Mouse (Mus musculus): ENCODE results near the gene Dusp23. TPM values are rescaled to one million over a fixed set of nuclear protein-coding genes. Genes with fewer than 3 reads are reported as not detected.

Gene Dusp23
- polyA plus RNA-seq, 1 experiment, result not detected

DNA sequence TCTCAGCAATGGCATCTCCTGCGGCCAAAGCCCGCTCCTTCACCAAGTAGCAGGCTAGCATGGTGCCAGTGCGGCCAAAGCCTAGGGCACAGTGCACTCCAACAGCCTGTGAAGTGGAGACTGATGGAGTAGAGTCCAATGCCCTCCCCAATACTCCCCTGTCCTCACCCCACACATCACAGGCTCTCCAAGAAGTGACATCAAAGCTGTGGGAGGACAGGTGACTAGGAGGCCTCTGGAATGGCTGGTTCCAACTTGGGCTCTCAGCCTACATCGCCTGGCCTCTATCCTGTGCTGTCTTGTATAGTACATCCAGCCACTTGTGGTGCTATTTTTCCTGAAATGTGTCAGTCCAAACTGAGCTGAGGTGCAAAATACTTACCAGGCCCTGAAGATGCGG lies 1.0 kb downstream of the Dusp23 start:
- Histone ChIP-seq H3K27me3 (ENCODE audit: control insufficient read depth) (no peaks in the 10 kb centered on the region), H3K9me3 (ENCODE audit: control insufficient read depth, low read length) (no peaks in the 10 kb centered on the region; the same call in 1 of the 2 replicates), H3K4me1 (ENCODE audit: control insufficient read depth) (peaks cover 10% of the 10 kb centered on the region), H3K36me3 (ENCODE audit: control insufficient read depth) (no peaks in the 10 kb centered on the region), H3K4me3 (replicated peaks) (no peak overlapping the region)
- TF ChIP-seq TAL1 (IDR thresholded peaks at IDR 0.05; ENCODE audit: low read length) (no peak), GATA1 (IDR thresholded peaks at IDR 0.05; ENCODE audit: low read length) (no peak)

DNA sequence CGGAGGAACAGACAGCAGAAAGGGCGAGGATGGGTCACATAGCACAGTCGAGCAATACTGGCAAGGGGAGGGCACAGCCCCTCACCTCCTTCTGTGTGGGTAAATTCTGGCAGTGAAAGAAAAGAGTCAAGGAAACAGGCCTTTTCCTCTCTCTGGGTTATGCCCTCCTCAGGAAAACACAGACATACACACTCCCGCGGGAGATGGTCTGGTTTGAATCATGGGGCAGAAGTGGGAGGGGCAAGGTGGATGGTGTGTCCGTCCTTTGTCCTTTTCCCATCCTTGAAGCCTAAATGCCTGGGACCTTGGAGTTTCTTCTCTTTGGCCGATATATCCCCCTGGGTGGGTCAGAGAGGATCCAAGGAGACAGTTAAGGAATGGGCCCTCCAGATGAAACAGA lies 2.9 kb downstream of the Dusp23 start:
- TF ChIP-seq TAL1 (IDR thresholded peaks at IDR 0.05; ENCODE audit: low read length), result no peak
- TF ChIP-seq GATA1 (IDR thresholded peaks at IDR 0.05; ENCODE audit: low read length), result no peak

DNA sequence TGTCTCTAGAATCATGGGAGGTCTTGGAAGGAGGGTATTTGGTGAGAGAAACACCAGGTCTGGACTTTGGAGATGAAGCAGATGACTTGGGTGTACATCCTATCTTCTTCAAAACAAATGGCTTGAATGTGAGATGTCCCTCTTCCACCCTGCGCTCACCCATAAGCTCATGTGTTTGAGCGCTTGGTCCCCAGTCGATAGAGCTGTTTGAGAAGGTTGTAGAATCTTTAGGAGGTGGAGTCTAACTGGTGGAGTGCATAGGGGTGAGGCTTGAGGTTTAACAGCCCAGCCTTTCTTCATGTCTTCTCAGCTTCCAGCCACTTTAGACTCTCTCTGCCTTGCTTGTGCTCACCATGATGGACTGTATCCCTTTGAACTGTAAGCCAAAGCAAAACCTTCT lies 6.5 kb downstream of the Dusp23 start:
- TF ChIP-seq TAL1 (IDR thresholded peaks at IDR 0.05; ENCODE audit: low read length), result no peak
- no peak for TF ChIP-seq GATA1 (IDR thresholded peaks at IDR 0.05; ENCODE audit: low read length)
- Histone ChIP-seq H3K9me3 (ENCODE audit: control insufficient read depth, low read length) (peaks cover 4% of the 10 kb centered on the region), H3K36me3 (ENCODE audit: control insufficient read depth) (no peaks in the 10 kb centered on the region), H3K27me3 (ENCODE audit: control insufficient read depth) (no peaks in the 10 kb centered on the region), H3K4me1 (ENCODE audit: control insufficient read depth) (no peaks in the 10 kb centered on the region), H3K4me3 (replicated peaks) (no peak overlapping the region)

More for the DNA sequence above, 2.9 kb downstream of the Dusp23 start:
- Histone ChIP-seq H3K9me3 (ENCODE audit: control insufficient read depth, low read length) (peaks cover 4% of the 10 kb centered on the region), H3K27me3 (ENCODE audit: control insufficient read depth) (no peaks in the 10 kb centered on the region), H3K36me3 (ENCODE audit: control insufficient read depth) (no peaks in the 10 kb centered on the region), H3K4me1 (ENCODE audit: control insufficient read depth) (peaks cover 10% of the 10 kb centered on the region), H3K4me3 (replicated peaks) (no peak overlapping the region)

DNA sequence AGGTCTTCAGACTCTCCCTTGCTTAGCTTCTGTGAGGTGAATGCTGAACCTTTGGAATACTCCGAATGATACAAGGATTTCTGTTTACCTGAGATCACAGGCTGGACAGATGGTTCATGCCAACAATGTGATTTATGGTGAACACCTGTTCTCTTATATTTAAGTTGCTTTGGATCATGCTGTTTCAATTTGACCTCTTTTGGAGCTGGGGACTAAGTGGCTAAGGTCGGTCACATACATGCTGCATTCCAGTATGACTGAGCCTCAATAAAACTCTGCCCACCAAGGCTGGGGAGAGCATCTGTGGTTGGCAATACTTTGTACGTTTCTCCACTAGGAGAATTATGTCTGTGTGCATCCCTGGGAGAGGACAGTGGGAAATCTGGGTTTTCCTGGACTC lies 8.7 kb downstream of the Dusp23 start:
- no peak for TF ChIP-seq GATA1 (IDR thresholded peaks at IDR 0.05; ENCODE audit: low read length)
- no peak for TF ChIP-seq TAL1 (IDR thresholded peaks at IDR 0.05; ENCODE audit: low read length)
- peaks cover 4% of the 10 kb centered on the region for H3K9me3 ChIP-seq (ENCODE audit: control insufficient read depth, low read length)
- H3K36me3 ChIP-seq (ENCODE audit: control insufficient read depth), result no peaks in the 10 kb centered on the region
- H3K27me3 ChIP-seq (ENCODE audit: control insufficient read depth), result no peaks in the 10 kb centered on the region
- no peak overlapping the region for H3K4me3 ChIP-seq (replicated peaks)
- no peaks in the 10 kb centered on the region for H3K4me1 ChIP-seq (ENCODE audit: control insufficient read depth)

DNA sequence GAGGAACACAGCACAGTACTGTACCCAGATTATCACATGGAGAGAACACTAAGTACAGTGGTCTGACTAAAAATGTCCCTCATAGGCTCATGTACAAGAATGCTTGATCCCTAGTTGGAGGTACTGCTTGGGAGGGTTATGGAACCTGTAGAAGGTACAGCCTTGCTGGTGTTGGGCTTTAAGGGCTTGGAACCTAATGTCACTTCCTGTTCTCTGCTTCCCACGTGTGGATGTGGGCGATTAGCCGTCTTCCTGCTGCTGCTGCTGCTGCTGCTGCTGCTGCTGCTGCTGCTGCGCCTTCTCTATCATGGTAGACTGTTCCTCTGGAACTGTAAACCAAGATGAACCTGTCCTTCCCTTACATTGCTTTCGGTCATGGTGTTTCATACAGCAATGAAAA lies 9.2 kb downstream of the Dusp23 start:
- no peak for TF ChIP-seq TAL1 (IDR thresholded peaks at IDR 0.05; ENCODE audit: low read length)
- TF ChIP-seq GATA1 (IDR thresholded peaks at IDR 0.05; ENCODE audit: low read length), result no peak
- no peaks in the 10 kb centered on the region for H3K27me3 ChIP-seq (ENCODE audit: control insufficient read depth)
- no peaks in the 10 kb centered on the region for H3K4me1 ChIP-seq (ENCODE audit: control insufficient read depth)
- H3K9me3 ChIP-seq (ENCODE audit: control insufficient read depth, low read length), result peaks cover 4% of the 10 kb centered on the region
- no peak overlapping the region for H3K4me3 ChIP-seq (replicated peaks)
- no peaks in the 10 kb centered on the region for H3K36me3 ChIP-seq (ENCODE audit: control insufficient read depth)

DNA sequence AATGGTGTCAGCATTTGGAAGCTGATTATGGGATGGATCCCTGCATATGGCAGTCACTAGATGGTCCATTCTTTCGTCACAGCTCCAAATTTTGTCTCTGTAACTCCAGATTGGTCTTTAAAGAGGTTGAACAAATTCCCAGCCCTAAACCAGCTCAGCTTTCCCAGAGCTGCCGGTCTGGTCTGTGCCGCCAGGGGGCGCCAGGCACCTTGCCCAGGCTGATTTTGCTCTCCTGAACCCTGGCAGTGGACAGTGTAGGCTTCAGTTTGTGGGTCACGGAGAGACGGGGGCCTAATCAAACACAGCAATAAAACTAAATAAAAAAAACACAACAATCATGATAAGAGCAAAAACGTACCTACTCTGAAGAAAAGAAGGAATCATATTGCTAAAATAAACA lies 13.5 kb downstream of the Dusp23 start:
- no peaks in the 10 kb centered on the region for H3K4me1 ChIP-seq (ENCODE audit: control insufficient read depth)
- H3K36me3 ChIP-seq (ENCODE audit: control insufficient read depth), result no peaks in the 10 kb centered on the region
- TF ChIP-seq GATA1 (IDR thresholded peaks at IDR 0.05; ENCODE audit: low read length) (no peak), TAL1 (IDR thresholded peaks at IDR 0.05; ENCODE audit: low read length) (no peak)
- H3K27me3 ChIP-seq (ENCODE audit: control insufficient read depth), result no peaks in the 10 kb centered on the region; the same call in 1 of the 2 replicates
- no peak overlapping the region for H3K4me3 ChIP-seq (replicated peaks)
- H3K9me3 ChIP-seq (ENCODE audit: control insufficient read depth, low read length), result no peaks in the 10 kb centered on the region

DNA sequence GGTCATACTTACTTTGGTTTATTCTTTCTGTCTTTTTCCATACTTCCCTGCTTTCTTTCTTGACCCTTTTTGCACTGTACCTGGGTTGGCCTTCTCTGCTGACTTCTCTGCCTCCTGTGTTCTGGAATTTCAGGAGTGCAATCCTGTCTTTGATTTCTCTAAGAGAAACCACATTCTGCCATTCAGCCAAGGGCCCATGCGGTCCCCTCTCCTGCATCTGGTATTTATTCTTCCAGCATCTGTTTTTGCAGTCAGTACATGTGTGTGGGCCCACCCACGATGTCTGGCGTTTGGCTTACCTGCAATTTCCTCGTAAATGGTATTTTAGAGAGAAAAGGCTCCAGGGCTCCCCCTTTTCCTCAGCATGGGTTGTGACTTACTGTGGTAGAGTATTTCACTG lies 14.6 kb downstream of the Dusp23 start:
- no peak for TF ChIP-seq TAL1 (IDR thresholded peaks at IDR 0.05; ENCODE audit: low read length)
- H3K27me3 ChIP-seq (ENCODE audit: control insufficient read depth), result no peaks in the 10 kb centered on the region; the same call in 1 of the 2 replicates
- H3K36me3 ChIP-seq (ENCODE audit: control insufficient read depth), result no peaks in the 10 kb centered on the region
- H3K4me3 ChIP-seq (replicated peaks), result no peak overlapping the region
- no peaks in the 10 kb centered on the region for H3K4me1 ChIP-seq (ENCODE audit: control insufficient read depth)
- H3K9me3 ChIP-seq (ENCODE audit: control insufficient read depth, low read length), result no peaks in the 10 kb centered on the region

DNA sequence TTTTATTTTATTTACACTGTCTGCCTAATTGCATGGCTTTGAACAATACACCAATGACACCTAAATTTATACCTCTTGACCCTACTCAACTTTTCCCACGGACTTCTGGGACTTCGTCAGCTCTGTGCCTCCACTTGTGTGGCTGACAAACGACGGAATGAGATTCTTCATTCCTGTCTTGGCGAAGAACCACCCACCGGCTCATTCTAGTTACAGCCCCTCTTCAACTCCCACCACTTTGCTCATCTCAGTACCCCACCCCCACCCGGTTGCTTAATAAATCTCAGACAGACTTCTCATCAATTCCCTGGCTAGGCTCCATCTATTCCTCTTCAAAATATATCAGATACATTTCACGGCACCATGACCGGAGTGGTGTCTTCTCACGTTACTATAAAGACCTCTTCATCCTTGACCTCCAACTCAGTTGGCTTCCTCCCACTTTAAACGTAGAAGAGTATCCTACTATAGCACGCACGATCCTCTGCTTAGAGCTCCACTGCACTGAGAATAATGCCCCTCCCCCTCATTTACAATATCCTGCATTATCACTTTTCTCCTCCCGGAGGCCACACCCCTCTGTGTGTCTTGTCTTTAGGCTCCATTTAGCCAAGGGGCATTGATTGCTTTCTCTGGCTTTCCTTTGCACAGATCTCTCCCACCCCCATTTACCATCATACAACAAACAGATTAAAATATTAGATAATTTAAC lies 15.2 kb downstream of the Dusp23 start:
- Histone ChIP-seq H3K9me3 (ENCODE audit: control insufficient read depth, low read length) (no peaks in the 10 kb centered on the region), H3K4me3 (replicated peaks) (no peak overlapping the region), H3K4me1 (ENCODE audit: control insufficient read depth) (no peaks in the 10 kb centered on the region), H3K27me3 (ENCODE audit: control insufficient read depth) (no peaks in the 10 kb centered on the region; the same call in 1 of the 2 replicates), H3K36me3 (ENCODE audit: control insufficient read depth) (no peaks in the 10 kb centered on the region)
- TF ChIP-seq GATA1 (IDR thresholded peaks at IDR 0.05; ENCODE audit: low read length) (no peak), TAL1 (IDR thresholded peaks at IDR 0.05; ENCODE audit: low read length) (no peak)

DNA sequence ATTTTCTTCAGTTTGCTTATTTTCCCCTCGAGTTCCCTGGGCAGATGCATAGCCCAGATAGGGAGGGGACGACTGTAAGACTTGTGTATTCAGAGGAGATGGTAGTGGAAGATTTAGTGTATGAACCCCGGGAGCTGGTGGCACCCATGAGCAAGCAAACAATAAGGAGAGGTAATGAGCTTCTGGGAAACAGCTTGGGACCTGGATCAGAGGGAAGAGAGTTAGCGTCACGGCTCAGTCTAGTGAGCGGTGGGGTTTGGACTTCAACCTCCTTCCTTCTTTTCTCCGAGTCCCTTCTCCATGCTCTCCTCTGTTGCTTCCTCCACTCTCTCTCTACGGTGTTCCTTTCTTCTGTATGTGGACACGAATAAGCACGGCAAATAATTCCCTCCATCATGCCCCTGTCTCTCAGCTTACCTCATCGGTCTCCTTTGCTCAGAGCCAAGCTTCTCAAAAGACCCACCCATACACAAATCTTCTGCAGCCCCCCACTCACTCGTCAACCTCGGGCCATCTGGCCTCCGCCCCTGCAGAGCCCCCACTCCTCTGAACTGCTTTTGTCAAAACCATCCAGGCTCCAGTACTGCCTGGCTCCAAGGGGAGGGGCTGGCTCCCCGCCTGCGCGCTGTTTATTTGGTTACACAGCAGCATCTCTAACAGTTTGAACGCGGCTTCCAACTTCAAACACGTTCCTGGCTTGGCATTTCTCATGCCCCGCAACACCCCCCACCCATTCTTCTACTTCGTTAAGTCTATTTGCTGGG lies 16.0 kb downstream of the Dusp23 start:
- TF ChIP-seq GATA1 (IDR thresholded peaks at IDR 0.05; ENCODE audit: low read length) (no peak), TAL1 (IDR thresholded peaks at IDR 0.05; ENCODE audit: low read length) (no peak)
- Histone ChIP-seq H3K9me3 (ENCODE audit: control insufficient read depth, low read length) (no peaks in the 10 kb centered on the region), H3K36me3 (ENCODE audit: control insufficient read depth) (no peaks in the 10 kb centered on the region), H3K4me3 (replicated peaks) (no peak overlapping the region), H3K4me1 (ENCODE audit: control insufficient read depth) (no peaks in the 10 kb centered on the region), H3K27me3 (ENCODE audit: control insufficient read depth) (no peaks in the 10 kb centered on the region; the same call in 1 of the 2 replicates)

Data from erythroblast, embryonic 14.5 days (primary cell).